Mouse (Mus musculus): ENCODE results near the gene Ick.

GRCm38 (mm10) chr9:78121985-78122384 lies 13.0 kb downstream of the Ick start:
- no peak for TF ChIP-seq EP300 (IDR thresholded peaks at IDR 0.05; ENCODE audit: insufficient read depth, low read depth, low read length)
- TF ChIP-seq CTCF (IDR thresholded peaks at IDR 0.05), result no peak
